Mouse (Mus musculus) thymus, adult 2 months (tissue): Measurements from ENCODE around the gene Smad3. TPM values are rescaled to one million over a fixed set of nuclear protein-coding genes. Genes with fewer than 3 reads are reported as not detected.
A peak's percentile ranks its signal among the peaks of the same experiment; 100 is the strongest.

Experiments used
- DNase-seq: peaks from one replicate; pipeline ENCODE4 v3.0.0; 2021
- H3K27ac ChIP-seq: fragments of 200-500 bp; 2 replicates; pipeline ENCODE4 v1.5.1; 2012; ENCODE audit warnings: low read length, control low read depth; ENCODE audit not compliant: control insufficient read depth, insufficient read depth
- H3K27me3 ChIP-seq: fragments of 200-500 bp; 2 replicates; pipeline ENCODE4 v1.6.1; 2012; ENCODE audit warnings: mild to moderate bottlenecking, low read length, moderate library complexity, mixed read lengths; ENCODE audit not compliant: control insufficient read depth, insufficient read depth
- H3K36me3 ChIP-seq: fragments of 200-500 bp; 2 replicates; pipeline ENCODE4 v1.6.1; 2012; ENCODE audit warnings: mild to moderate bottlenecking, low read length, moderate library complexity; ENCODE audit not compliant: control insufficient read depth, insufficient read depth
- H3K4me1 ChIP-seq: fragments of 200-500 bp; replicated peaks from 2 replicates; pipeline ENCODE4 v1.6.1; 2012; ENCODE audit warnings: low read length; ENCODE audit not compliant: control insufficient read depth, insufficient read depth
- H3K4me3 ChIP-seq: fragments of 200-500 bp; 2 replicates; pipeline ENCODE4 v1.5.1; 2012; ENCODE audit warnings: mild to moderate bottlenecking, low read length, control low read depth, moderate library complexity; ENCODE audit not compliant: control insufficient read depth, insufficient read depth
- CTCF ChIP-seq: fragments of 200-500 bp; IDR thresholded peaks from 2 replicates; pipeline ENCODE4 v1.5.1; 2012; ENCODE audit warnings: mild to moderate bottlenecking, control low read depth, low read length, moderate library complexity, borderline replicate concordance; ENCODE audit not compliant: control insufficient read depth, poor library complexity, insufficient read depth; ENCODE audit errors: extremely low read depth
- POLR2A ChIP-seq: fragments of 200-500 bp; IDR thresholded peaks from 2 replicates; pipeline ENCODE4 v1.6.1; 2012; ENCODE audit warnings: mild to moderate bottlenecking, low read length, control low read depth, moderate library complexity; ENCODE audit not compliant: control insufficient read depth, poor library complexity, insufficient read depth; ENCODE audit errors: extremely low read depth
- WGBS: fragments of 180-500 bp; shearing (Covaris S2); methylation state at CpG from one replicate; pipeline ENCODE4 v1.1.7; 2018; 5-methylcytosine and 5-hydroxymethylcytosine counted together
- polyA plus RNA-seq: library from polyadenylated mRNA; depleted of rRNA; stranded (reverse); fragments of >200 nt; gene quantifications from 2 replicates; pipeline ENCODE4 v1.2.3, GENCODE M21; 2012; rRNA removed

Smad3 gene
- polyA plus RNA-seq, 1 experiment, result 63.4 TPM

GRCm38 (mm10) chr9:63602043-63602939 lies 155.5 kb downstream of the Smad3 start, which contains the start of the genes Iqch and Aagab:
Gene Iqch (minus strand): TSS chr9:63602493.
Gene Aagab (plus strand): TSS chr9:63602660.
- peaks cover 10% of the 10 kb centered on the region for H3K4me1 ChIP-seq
- DNase-seq, result peak; percentile 99
- under 1% methylated on average over 70 of the region's 70 CpGs for WGBS
- TF ChIP-seq CTCF, result peak; percentile 64; the same call in 1 of the 2 replicates
- peak; percentile 97 for TF ChIP-seq POLR2A
- peak within 1 kb of the TSS; percentile 90 for H3K27ac ChIP-seq
- H3K4me3 ChIP-seq, result peak within 1 kb of the TSS; percentile 73
- no peaks in the 10 kb centered on the region for H3K36me3 ChIP-seq
- no peaks in the 10 kb centered on the region for H3K27me3 ChIP-seq

Other genes starting within 250 kb of the Smad3 start
- gene Iqch, start 155.5 kb downstream of the Smad3 start, polyA plus RNA-seq, result 0.08 and 0.16 TPM in 2 replicates
- 39.5 and 46.5 TPM in 2 replicates for gene Aagab, start 155.3 kb downstream of the Smad3 start, polyA plus RNA-seq